Mouse (Mus musculus) megakaryocyte-erythroid progenitor cell, adult 5-6 weeks (primary cell): Measurements from ENCODE around the gene Kif19a. TPM values are rescaled to one million over a fixed set of nuclear protein-coding genes. Genes with fewer than 3 reads are reported as not detected.

ENCODE experiments used
- ATAC-seq: replicated peaks from 2 replicates; pipeline ENCODE4 v1.8.0; 2016; ENCODE audit warnings: mild to moderate bottlenecking, inconsistent platforms; ENCODE audit not compliant: severe bottlenecking, poor library complexity, low FRiP score, low TSS enrichment
- total RNA-seq, 2 experiments: library from RNA; stranded (forward) in 1 of 2; stranded (reverse) in 1 of 2; fragments of 200-1000, 215-1000 nt in 1 of 2; fragments of >200 nt in 1 of 2; fragmentation: Nextera tagmentation in 1 of 2; gene quantifications; 2 replicates each; pipeline ENCODE4 v1.2.3; 2014 to 2017

The Kif19a gene
- total RNA-seq, 2 experiments from 2014 or later: not detected

DNA sequence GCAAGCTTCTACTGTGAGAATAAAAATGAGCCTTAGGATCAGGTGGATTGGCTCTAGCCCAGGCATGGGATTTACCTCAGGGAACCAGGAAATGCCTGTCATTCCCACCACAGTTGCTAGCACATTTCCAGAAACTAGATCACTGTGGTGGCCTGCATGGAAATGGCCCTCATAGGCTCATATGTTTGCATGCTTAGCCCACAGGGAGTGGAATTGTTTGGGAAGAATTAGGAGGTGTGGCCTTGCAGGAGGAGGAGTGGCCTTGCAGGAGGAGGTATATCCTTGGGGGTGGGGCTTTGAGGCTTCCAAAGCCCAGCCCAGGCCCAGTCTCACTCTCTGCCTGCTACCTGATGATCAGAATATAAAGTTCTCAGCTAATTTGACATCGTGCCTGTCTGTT lies 36.7 kb downstream of the Kif19a start:
- ATAC-seq: no peak

DNA sequence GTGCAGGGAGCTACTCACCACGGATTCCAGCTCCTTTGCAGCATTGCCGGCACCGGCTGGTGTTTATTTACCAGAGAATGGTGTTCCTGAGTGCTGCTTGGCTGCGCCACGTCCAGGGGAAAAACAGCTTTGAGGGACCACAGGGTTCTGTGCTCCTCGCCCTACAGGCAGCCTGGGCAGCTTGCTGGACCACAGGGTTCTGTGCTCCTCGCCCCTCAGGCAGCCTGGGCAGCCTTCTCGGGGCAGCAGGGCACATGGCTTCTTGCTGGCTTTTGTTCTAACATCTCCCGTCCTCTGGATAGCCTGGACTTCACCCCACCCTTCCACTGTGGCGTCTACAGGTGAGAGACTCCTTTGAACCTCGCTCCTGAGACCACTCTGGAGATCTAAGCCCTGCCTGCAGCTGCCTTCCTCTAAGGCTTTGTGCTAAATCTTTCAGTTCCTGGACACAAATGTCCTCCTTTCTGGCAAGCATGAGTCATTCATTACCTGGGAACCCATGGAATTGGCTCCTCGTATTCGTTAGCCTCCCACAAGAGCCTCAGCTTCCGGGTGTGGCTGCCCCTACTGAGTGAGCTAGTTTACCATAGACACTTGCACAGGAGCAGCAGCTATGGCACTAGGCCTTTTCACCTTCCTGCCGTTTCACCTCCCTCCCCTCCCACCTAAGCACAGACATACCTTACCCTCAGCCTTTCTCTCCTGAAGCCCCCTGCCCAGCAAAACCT lies 37.5 kb downstream of the Kif19a start:
- ATAC-seq: no peak

DNA sequence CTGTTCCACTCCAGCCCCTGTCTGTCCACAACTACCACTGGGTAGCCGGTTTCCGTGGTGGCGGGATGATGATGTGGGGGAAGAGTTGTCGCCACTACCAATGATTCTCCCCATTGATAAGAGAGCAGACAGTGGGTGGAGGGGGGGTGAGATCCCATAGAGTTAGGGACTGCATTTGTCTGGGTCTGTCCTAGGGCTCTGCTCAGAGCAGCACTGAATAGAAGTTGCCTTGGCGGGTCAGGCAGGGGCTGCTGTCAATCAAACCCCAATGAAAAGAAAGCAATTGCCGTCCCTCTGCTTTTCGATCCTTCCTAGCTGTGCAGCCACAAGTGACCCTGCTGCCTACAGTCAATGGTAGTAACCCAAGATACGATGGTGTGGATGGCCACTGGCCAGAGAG lies 38.8 kb downstream of the Kif19a start:
- ATAC-seq: no peak

- ATAC-seq: no peak
These were observed 41.8 kb downstream of the Kif19a start for GRCm38 (mm10) chr11:114807025-114807424.

- ATAC-seq: no peak
These were observed 42.7 kb downstream of the Kif19a start for GRCm38 (mm10) chr11:114807686-114808427.

- no peak for ATAC-seq
These were observed 44.2 kb downstream of the Kif19a start for GRCm38 (mm10) chr11:114809371-114809770.

- ATAC-seq: no peak
These were observed 45.2 kb downstream of the Kif19a start for GRCm38 (mm10) chr11:114810344-114810743.

DNA sequence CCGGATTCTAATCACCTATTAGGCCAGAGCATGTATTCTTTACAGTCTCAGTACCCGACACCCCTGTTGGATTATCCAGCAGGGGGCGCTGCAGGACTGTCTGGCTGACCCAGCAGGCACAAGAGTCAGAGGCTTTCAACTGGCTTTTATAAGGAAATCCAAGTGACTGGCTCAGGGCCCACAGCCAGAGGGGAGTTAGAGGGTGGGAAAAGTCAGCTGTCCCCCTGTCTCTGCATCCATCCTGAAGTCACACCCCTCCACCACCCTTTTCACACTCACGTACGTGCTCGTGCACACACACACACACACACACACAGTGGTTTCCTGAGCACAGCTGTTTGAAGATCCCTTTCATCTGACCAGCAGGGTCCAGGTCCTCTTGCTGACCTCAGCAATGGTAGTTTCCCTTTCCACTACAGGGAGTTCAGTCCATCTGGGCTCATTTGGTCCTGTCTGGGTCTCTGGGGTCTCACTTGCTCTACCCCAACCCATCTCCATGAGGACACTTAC lies 47.6 kb downstream of the Kif19a start:
- ATAC-seq: peak; percentile 80

DNA sequence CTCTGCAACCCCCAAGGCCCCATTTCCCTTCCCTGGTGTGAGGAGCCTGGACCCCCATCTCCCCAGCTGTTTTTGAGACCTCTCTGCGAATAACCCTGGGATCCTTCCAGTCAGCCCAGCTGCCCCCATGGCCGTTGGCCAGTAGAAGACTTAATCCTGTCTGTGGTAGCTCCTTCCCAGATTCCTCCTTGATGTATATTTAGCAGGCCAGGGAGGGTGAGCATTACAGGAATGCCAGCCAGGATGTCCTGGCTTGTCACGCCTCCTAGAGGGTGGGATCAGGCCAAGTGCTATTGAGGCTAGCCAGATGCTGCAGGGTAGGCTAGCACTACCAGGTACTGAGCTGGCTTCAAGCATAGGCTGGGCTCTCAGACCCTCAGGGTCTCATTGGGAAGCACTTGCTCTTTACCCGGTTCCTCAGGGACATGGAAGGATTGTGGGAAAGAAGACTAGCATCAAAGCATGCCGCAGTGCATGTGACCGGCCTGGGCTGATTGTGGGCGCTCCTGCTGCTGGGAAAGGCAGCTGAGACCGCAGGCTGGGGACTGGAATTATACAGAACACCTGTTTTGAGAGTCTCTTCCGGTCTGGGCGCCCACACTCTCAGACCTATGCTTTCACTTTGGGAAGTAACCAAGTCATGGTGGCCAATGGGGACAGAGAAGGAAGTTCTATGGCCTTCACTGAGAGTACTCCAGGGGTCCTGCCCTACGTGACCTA lies 49.8 kb downstream of the Kif19a start:
- no peak for ATAC-seq

DNA sequence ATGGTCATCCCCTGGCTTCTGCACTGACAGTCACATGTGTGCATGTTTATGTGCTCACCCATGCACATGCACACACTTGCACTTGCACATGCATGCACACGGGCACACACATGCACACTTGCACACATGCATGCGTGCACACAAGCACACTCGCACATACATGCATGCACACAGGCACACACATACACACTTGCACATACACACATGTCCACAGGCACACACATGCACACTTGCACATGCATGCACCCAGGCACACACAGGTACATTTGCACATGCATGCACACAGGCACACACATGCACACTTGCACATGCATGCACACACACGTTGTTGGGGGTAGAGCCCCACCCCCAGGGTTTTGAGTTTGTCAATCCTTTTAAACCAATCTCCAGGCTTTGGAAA lies 51.7 kb downstream of the Kif19a start:
- no peak for ATAC-seq

DNA sequence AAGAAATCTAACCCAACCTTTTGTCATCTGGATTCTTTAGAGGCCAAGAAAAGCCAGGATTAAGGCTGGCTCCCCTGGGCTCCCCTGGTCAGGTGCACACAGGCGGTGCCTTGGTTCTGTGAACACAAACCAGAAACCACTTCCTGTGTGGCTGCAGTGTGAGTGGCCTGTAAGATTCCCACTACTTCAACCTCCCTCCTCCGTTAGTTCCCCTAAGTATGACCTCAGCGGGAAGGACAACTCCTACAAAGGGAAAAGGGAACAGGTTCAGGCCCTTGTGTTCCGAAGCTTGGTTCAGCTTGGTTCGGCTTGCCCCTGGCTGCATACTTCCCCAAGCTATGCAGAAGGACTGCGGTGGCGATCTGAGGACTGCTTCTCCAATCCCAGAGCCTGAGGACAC lies 53.0 kb downstream of the Kif19a start:
- no peak for ATAC-seq

DNA sequence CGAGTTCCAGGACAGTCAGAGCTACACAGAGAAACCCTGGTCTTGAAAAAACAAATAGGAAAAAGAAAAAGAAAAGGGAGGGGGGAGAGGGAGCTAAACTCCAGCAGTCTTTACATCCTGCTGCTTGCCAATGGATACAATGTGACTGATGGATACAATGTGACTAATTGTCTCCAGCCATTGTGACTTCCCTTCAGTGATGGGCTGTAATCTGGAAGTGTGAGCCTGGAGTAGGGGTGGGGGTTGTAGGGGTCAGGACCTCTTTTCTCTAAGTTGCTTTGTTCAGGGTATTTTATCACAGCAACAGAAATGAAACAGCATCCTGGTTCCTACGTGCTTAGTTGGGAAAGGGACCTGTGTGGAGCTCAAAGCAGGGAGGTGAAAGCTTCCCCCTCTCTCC lies 53.9 kb downstream of the Kif19a start:
- ATAC-seq: no peak

DNA sequence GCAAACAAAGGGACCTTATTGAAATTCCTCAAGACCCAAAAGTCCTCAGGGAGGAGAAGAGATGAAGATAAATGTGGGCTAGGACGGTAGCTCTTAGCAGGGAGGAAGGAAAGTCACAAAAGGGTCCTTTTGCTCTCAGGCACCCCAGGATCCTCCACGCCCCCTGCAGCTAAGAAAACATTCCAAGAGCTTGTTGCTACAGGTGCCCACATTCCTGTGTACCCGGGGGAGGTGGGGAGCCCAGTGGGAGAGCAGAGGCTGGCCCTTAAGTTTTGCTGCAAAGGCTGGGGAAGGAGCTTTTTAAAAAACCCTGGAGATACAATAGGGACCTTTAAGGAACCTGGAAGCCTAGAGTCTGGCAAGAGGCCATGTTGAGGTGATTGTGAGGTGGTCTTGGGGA lies 55.3 kb downstream of the Kif19a start:
- ATAC-seq: no peak

DNA sequence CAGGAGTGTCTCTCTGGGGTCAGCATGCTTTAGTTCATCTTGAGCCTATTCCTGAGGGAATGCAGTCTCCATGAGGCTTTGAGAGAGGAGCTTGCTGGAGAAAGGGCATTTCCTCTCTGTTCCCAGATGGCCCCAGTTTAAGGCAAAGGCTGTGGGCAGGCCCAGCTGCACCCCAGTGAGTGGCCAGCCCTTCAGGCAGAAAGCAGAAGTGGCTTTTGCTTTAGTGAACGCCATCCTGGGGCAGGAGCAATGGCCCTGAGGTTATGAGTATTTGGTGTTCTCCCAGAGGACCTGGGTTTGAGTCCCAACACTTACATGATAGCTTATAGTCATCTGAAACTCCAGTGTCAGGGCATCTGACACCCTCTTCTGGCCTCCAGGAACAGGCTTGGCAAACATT lies 56.1 kb downstream of the Kif19a start:
- no peak for ATAC-seq

DNA sequence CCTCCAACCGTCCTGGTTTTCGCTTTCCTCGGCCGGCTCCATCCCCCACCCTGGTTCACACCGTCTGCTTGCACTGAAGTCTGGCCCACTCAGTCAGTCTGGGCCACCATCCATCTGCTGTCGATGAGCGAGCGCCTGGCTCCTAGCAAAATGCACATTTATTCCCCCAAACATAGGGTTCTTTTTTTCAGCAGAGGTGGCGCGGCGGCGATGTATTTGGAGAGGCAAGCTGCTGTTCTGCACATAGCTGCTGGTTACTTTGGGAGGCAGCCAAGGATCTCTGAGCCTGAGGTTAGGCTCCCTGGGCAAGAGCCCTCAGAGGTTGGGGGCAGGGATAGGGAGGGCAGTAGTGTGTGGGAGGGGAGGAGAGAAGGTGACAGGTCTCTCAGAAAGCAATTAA lies 57.5 kb downstream of the Kif19a start:
- no peak for ATAC-seq

- no peak for ATAC-seq
These were observed 58.1 kb downstream of the Kif19a start for GRCm38 (mm10) chr11:114823199-114823725.

DNA sequence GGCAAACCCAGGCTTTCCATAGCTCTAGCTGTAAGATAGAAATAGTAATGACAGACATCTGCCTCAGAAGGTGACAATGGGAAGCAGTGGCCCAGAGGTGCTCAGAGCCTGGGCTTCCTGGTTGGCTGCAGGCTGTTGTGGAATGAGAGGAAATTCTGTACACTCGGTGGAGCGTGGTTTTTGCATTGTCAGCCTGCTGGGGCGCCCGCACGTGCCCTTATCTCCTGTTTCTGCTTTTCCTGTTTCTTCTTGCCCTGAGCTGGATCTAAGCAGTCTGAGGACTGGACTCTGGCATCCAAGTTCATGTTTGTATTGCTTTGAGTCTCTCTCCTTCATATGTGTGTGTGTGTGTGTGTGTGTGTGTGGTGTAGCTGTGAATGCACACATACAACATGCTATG lies 61.5 kb downstream of the Kif19a start:
- peak; percentile 72 for ATAC-seq

- ATAC-seq: peak; percentile 72
These were observed 64.6 kb downstream of the Kif19a start for GRCm38 (mm10) chr11:114829499-114830432.

- ATAC-seq: no peak
These were observed 65.2 kb downstream of the Kif19a start for GRCm38 (mm10) chr11:114830433-114830773.
